In genomic region chr10:44481379-44481778, GRCm38 (mm10) we compare ENCODE assay signal across 13 mouse cellular contexts. TPM values are rescaled to one million over a fixed set of nuclear protein-coding genes. Genes with fewer than 3 reads are reported as not detected.
DNase-seq lines count a peak whose midpoint lies in the region.
"Had no signal": no experiment of that assay in that cellular context is flagged by ENCODE, and none has a peak within 500 bp of the region (broad histone marks: within the 10 kb centered on the region; RNA-seq: fewer than 3 reads in every experiment).

No protein-coding gene starts in this region.

- no peaks in the 10 kb centered on the region for H3K9me3 ChIP-seq in heart, embryonic 10.5 days
- H3K9me3 ChIP-seq: hindbrain, embryonic 13.5 days; limb, embryonic 13.5 days; megakaryocyte, embryonic 14.5 days had no signal

- H3K27ac ChIP-seq in heart, embryonic 10.5 days: no peak overlapping the region
- H3K27ac ChIP-seq: gastrocnemius, adult 2 months; hindbrain, embryonic 13.5 days; limb, embryonic 13.5 days had no signal

- intact Hi-C loops in left cerebral cortex, postnatal 36 days (cut with DNase I): no loop called here
- intact Hi-C loops in gastrocnemius, postnatal 14 days (cut with DNase I; ENCODE audit: low total_unique reads): no loop called here

- no peak overlapping the region for H3K4me3 ChIP-seq in heart, embryonic 10.5 days
- H3K4me3 ChIP-seq: gastrocnemius, adult 2 months; hindbrain, embryonic 13.5 days; limb, embryonic 13.5 days; megakaryocyte, embryonic 14.5 days had no signal

- peaks cover 18% of the 10 kb centered on the region for H3K4me1 ChIP-seq in heart, embryonic 10.5 days

- WGBS in heart, embryonic 10.5 days: 88% methylated on average over 5 of the region's 5 CpGs

- DNase-seq in heart, adult 11 months: peak; percentile 68
- DNase-seq in heart, embryonic 10.5 days (ENCODE audit: low spot score): no peak
- peak; percentile 10 for DNase-seq in adrenal gland, postnatal 25 days
- DNase-seq in kidney, postnatal 14 days: peak; percentile 90
- DNase-seq in lung, postnatal 4 days: peak; percentile 38 to 51
- no peak for DNase-seq in thymus, adult 18-20 months
- no peak for DNase-seq in left cerebral cortex, postnatal 36 days (ENCODE audit: low spot score in 2 of 2)
- no peak for DNase-seq in gastrocnemius, postnatal 14 days
- DNase-seq: cerebellum, adult 11-12 months; gastrocnemius, adult 2 months had no signal

- H3K27me3 ChIP-seq in heart, embryonic 10.5 days (ENCODE audit: insufficient read depth, poor library complexity, severe bottlenecking): peaks cover 79% of the 10 kb centered on the region

- no peaks in the 10 kb centered on the region for H3K36me3 ChIP-seq in heart, embryonic 10.5 days
- H3K36me3 ChIP-seq: hindbrain, embryonic 13.5 days; limb, embryonic 13.5 days had no signal

RNA-seq across cellular contexts. Expression of gene Prdm1, which starts 46.9 kb away (rescaled TPM):
- polyA plus RNA-seq in heart, embryonic 10.5 days (2016; fragmentation: Nextera tagmentation; extraction: Ambion mirVana): 1.1 and 2.9 TPM in 2 replicates
- 1.1 and 3.0 TPM in 2 replicates for total RNA-seq in adrenal gland, postnatal 25 days (2021)
- under 1 TPM; 0.59 to 0.84 TPM for total RNA-seq in left cerebral cortex, postnatal 36 days (2021)
- 1 to 10 TPM in 1 of 2 experiments, under 1 TPM in 1; 0.89 to 1.8 TPM for total RNA-seq in gastrocnemius, postnatal 14 days (2021)

Comparison
In these comparisons a context has a peak if more than half of its experiments do, and no peak if none do; other contexts are left out.
1. DNase-seq: peak in heart, adult 11 months (single experiment), adrenal gland, postnatal 25 days (single experiment), kidney, postnatal 14 days (single experiment) and lung, postnatal 4 days (2 of 2); none in heart, embryonic 10.5 days (single experiment), thymus, adult 18-20 months (0 of 2), left cerebral cortex, postnatal 36 days (0 of 2) and gastrocnemius, postnatal 14 days (single experiment).